ENCODE assay signal across 17 mouse cellular contexts in genomic region chr10:95774856-95775255, GRCm38 (mm10).
DNase-seq lines count a peak whose midpoint lies in the region; ATAC-seq and TF ChIP-seq lines count a peak whose summit lies in the region.
"Had no signal": no experiment of that assay in that cellular context is flagged by ENCODE, and none has a peak within 500 bp of the region (broad histone marks: within the 10 kb centered on the region; RNA-seq: fewer than 3 reads in every experiment).

No protein-coding gene starts in this region.

- no peaks in the 10 kb centered on the region for H3K36me3 ChIP-seq in kidney, postnatal 0 days (ENCODE audit: insufficient read depth, low read length)
- H3K36me3 ChIP-seq in heart, embryonic 13.5 days, result no peaks in the 10 kb centered on the region
- H3K36me3 ChIP-seq: hindbrain, embryonic 15.5 days; liver, embryonic 12.5 days; midbrain, embryonic 12.5 days; neural tube, embryonic 15.5 days had no signal

- no peaks in the 10 kb centered on the region for H3K27me3 ChIP-seq in kidney, postnatal 0 days (ENCODE audit: insufficient read depth, low read length)
- H3K27me3 ChIP-seq in heart, embryonic 13.5 days (replicated peaks), result peaks cover 7% of the 10 kb centered on the region
- H3K27me3 ChIP-seq: forebrain, embryonic 13.5 days; hindbrain, embryonic 15.5 days; midbrain, embryonic 12.5 days; neural tube, embryonic 15.5 days had no signal

- no peak for TF ChIP-seq CTCF in kidney, postnatal 0 days (IDR thresholded peaks at IDR 0.05; ENCODE audit: low read depth)

- H3K9me3 ChIP-seq in kidney, postnatal 0 days (replicated peaks; ENCODE audit: low read length), result no peaks in the 10 kb centered on the region
- H3K9me3 ChIP-seq in heart, embryonic 13.5 days, result 0 out of 2 replicates have a peak, but pooled peaks cover 7% of the 10 kb centered on the region
- H3K9me3 ChIP-seq: forebrain, embryonic 13.5 days; hindbrain, embryonic 15.5 days; liver, embryonic 12.5 days; midbrain, embryonic 12.5 days; neural tube, embryonic 15.5 days had no signal

- 0 out of 2 replicates have a peak overlapping the region, but pooled peaks have one; percentile 42 for H3K27ac ChIP-seq in kidney, postnatal 0 days
- peak overlapping the region; percentile 68 for H3K27ac ChIP-seq in heart, embryonic 13.5 days (replicated peaks)
- H3K27ac ChIP-seq: forebrain, embryonic 13.5 days; hindbrain, embryonic 15.5 days; left cerebral cortex, adult 2 months; liver, embryonic 12.5 days; midbrain, embryonic 12.5 days; neural tube, embryonic 15.5 days had no signal

- no peak overlapping the region for H3K4me2 ChIP-seq in kidney, postnatal 0 days (ENCODE audit: low read length)
- H3K4me2 ChIP-seq in heart, embryonic 13.5 days, result peak overlapping the region; percentile 44
- H3K4me2 ChIP-seq: forebrain, embryonic 13.5 days; hindbrain, embryonic 15.5 days; liver, embryonic 12.5 days; midbrain, embryonic 12.5 days; neural tube, embryonic 15.5 days had no signal

- no peaks in the 10 kb centered on the region; the same call in 1 of the 2 replicates for H3K4me1 ChIP-seq in kidney, postnatal 0 days (replicated peaks; ENCODE audit: insufficient read depth, low read length)
- peaks cover 35% of the 10 kb centered on the region for H3K4me1 ChIP-seq in heart, embryonic 13.5 days
- H3K4me1 ChIP-seq: forebrain, embryonic 13.5 days; hindbrain, embryonic 15.5 days; liver, embryonic 12.5 days; midbrain, embryonic 12.5 days; neural tube, embryonic 15.5 days had no signal

- no peak for ATAC-seq in kidney, postnatal 0 days (replicated peaks; ENCODE audit: low FRiP score, low read depth)
- peak; percentile 28; the same call in 1 of the 2 replicates for ATAC-seq in heart, embryonic 13.5 days (ENCODE audit: extremely low read depth, insufficient number of reproducible peaks, low FRiP score, low TSS enrichment)
- ATAC-seq: forebrain, embryonic 13.5 days; liver, embryonic 12.5 days had no signal

- H3K9ac ChIP-seq in kidney, postnatal 0 days (ENCODE audit: low read depth, low read length), result no peak overlapping the region
- H3K9ac ChIP-seq in heart, embryonic 13.5 days, result no peak overlapping the region; the same call in 1 of the 2 replicates
- H3K9ac ChIP-seq: forebrain, embryonic 13.5 days; hindbrain, embryonic 15.5 days; liver, embryonic 12.5 days; midbrain, embryonic 12.5 days; neural tube, embryonic 15.5 days had no signal

- no peak overlapping the region for H3K4me3 ChIP-seq in kidney, postnatal 0 days (replicated peaks; ENCODE audit: low read depth, low read length)
- H3K4me3 ChIP-seq in heart, embryonic 13.5 days, result no peak overlapping the region
- H3K4me3 ChIP-seq: forebrain, embryonic 13.5 days; hindbrain, embryonic 15.5 days; left cerebral cortex, adult 2 months; liver, embryonic 12.5 days; midbrain, embryonic 12.5 days; neural tube, embryonic 15.5 days had no signal

- WGBS in kidney, postnatal 0 days, result 66% methylated on average over 7 of the region's 7 CpGs
- 19% methylated on average over 7 of the region's 7 CpGs for WGBS in heart, embryonic 13.5 days

- DNase-seq in kidney, postnatal 0 days (ENCODE audit: low spot score), result no peak
- DNase-seq in kidney, postnatal 14 days, result no peak
- DNase-seq in heart, adult 8-10 months (ENCODE audit: low spot score), result peak; percentile 20
- peak; percentile 42 for DNase-seq in heart, postnatal 4 days
- DNase-seq in left cerebral cortex, adult 11 months (ENCODE audit: low spot score), result no peak
- DNase-seq in urinary bladder, postnatal 10 days (ENCODE audit: low spot score), result no peak
- DNase-seq: adrenal gland, postnatal 25 days; cerebellum, adult 9-10 months; left cerebral cortex, postnatal 4 days; lung, adult 2 months had no signal

Comparison
In these comparisons a context has a peak if more than half of its experiments do, and no peak if none do; other contexts are left out.
1. DNase-seq: peak in heart, adult 8-10 months (single experiment) and heart, postnatal 4 days (single experiment); none in kidney, postnatal 0 days (single experiment), kidney, postnatal 14 days (single experiment), left cerebral cortex, adult 11 months (single experiment) and urinary bladder, postnatal 10 days (single experiment).